Mouse (Mus musculus): Measurements from ENCODE around the gene Phf23.
A peak's percentile ranks its signal among the peaks of the same experiment; 100 is the strongest.
"Not testable (repeated sequence)": the region's sequence is repeated elsewhere in the genome, so short reads cannot be mapped to it uniquely, and the experiment has no call there.

Gene Phf23

DNA sequence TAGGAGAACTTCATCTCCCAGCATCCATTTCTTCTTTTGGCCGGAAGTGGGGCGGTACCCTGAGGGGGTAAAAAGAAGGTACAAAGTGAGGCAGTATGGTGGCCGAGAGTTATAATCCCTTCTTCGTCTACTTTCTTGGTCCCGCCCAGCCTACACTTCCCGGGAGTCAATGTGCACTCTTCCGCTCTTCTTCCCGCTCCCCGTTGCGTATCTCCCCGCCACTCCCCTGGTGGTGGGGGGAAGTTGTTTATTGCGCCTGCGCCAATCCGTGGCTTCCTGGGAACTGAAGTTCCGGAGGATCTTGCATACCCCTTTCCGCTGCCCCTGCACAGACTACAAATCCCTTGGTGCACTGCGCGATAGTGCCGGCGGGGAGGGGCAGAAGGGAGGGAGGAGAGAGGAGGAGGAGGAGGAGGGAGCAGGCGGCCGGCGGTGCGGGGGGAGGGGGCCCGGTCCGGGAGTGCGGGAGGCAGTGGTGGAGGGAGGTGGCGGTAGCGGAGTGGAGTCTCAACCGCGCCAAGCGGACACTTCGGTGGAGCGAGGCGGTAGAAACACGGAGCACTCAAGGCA is at the start of gene Phf23:
Gene Phf23, plus strand, starts transcription at position 387 of the 570 bp plus-strand sequence.
- DNase-seq, result peak; percentile 97 to 99

DNA sequence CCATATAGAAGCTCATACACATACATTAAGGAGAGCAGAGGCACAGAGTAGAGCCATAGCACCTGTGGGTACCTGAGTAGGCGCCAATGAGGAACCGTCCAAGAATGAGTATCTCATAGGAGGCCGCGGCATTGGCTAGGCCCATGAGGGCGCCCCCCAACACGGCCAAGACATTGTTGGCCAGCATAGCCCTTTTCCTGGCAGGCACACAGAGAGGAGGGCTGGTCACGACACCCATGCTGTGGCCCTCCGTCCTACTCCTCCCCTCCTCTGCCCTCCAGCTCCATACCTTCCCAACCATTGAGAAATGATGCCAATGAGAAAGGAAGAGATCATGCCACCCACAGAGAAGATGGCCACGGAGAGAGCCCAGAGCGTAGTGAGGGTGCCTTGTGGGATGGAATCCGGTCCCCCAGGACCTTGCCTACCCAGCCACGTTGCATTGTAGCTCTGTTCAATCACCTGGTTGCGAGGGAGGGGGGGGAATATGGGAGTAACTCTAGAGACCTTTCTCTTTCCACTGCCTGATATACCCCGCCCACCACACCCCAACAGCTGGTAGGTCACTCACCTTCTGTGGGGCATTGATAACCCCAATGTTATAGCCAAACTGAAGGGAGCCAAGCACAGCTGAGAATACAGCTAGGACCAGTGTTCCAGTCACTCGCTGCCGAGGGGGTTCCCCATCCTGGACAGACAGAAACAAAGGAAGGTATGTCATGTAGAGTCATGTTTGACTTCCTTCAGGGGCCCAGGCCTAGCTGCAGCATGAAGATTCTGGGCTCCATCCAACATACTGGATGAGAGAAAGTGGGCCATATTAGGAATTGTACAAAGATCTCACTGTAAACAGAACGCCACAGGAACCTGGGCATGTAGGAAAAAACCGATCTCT is 49.3 kb upstream of the Phf23 start:
- no peak for DNase-seq

DNA sequence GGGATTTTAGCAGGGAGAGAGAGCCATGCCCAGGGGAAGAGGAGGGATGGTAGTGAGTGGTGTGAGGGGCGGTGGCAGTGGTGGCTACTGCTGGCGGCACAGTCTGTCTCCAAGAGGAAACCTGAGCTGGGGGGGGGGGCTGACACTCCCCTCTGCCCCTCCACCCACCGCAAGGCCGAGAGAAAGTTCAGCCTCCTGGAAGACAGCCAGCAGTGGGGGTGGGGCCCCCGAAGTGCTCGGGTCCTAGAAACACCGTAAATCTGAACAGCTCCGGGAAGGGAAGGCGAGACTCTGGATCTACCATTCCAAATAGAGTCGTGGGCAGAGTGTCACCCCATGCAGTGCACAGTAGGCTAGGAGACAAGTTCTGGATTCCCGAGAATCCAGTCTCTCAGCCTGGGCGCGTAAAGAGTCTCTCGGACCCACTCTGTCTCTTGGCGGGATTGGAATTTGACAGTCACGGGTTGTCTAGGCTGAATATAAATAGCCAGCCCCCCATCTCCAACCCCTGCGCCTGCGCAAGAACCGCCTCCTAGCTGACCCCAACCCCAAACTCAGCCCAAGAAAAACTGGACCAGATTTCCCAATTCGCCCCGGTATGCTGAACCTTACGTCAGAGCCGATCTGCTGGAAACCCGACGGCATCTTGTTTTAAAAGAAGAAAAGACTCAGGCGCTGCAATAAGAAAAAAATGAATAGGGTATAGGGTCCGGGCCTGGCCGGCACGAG is 48.1 kb upstream of the Phf23 start:
- DNase-seq, result peak; percentile 68 to 82

DNA sequence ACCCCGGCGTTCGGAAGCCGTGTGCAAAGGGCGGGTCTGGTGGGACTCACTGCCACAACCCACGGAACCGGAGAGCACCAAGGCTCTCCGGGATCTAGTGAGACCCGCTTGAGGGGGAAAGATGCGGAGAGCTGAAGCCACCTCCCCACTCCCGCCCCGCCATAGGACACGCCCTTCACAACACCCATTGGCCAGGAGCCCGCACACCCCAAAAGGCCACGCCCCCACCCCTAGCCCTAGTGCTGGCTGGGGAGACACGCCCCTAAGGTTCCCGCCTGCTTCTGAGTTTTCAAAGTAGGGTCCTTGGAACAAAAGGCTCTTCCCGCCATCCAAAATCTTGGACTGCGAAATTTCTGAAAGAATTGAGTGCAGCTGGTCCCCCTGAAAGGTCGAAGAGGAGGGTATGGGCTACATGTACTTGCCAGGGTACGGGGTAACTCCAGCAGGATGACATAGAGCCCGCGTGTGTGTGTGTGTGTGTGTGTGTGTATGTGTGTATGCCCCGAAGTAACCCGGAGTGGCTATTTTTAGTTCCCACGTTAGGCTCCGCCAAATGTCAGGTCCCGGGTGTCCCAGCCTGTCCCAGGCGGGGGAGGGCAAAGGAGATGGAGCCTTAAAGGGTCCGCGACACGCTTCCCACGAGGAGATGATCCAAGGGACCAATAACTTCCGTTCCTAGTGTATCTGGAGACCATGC is 47.4 kb upstream of the Phf23 start, which contains the start of gene Slc2a4:
Gene Slc2a4, minus strand, starts transcription at position 123 of the 697 bp plus-strand sequence.
- DNase-seq, result peak; percentile 95 to 96

DNA sequence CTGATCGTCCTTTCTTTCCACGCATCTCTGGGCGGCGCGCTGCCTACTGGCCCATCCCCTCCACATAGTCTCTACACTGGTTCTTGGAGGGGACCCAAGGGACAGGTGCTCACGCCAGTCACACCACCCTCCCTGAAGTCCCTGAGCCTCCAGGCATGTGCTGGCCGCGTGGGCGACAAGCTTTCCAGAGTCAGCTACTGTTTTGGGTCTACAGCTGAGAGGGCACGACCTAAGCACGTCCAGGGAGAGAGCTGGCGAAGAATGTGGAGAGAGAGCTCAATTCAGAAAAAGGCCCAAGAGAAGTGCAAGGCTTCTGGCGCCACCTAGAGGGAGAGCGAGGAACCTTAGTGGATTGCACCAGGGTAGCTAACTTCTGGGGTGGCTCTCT is 46.8 kb upstream of the Phf23 start:
- DNase-seq, result peak; percentile 91 to 96

DNA sequence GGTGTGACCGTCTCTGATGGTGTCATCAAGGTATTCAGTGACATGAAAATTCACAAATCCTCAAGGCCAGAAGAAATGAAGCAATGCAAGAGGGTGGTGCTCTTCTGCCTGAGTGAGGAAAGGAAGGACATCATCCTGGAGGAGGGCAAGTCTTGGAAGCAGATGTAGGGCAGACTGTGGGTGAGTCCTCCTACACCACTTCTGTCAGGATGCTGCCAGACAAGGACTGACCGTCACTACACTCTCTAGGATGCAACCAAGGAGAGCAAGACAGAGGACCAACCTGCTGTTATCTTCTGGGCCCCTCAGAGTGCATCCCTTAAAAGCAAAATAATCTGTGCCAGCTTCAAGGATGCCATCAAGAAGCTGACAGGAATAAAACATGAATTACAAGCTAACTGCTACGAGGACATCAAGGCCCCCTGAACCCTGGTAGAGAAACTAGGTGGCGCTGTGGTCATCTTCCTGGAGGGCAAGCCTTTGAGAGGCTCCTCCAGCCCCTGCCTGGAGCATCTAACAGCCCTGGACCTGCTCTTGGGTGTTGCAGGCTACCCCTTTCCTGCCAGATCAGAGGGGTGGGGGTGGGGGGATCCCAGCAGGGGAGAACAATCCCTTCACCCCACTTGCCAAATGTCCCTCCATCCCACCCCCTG is 44.6 kb upstream of the Phf23 start:
- DNase-seq, result peak; percentile 41 to 42

DNA sequence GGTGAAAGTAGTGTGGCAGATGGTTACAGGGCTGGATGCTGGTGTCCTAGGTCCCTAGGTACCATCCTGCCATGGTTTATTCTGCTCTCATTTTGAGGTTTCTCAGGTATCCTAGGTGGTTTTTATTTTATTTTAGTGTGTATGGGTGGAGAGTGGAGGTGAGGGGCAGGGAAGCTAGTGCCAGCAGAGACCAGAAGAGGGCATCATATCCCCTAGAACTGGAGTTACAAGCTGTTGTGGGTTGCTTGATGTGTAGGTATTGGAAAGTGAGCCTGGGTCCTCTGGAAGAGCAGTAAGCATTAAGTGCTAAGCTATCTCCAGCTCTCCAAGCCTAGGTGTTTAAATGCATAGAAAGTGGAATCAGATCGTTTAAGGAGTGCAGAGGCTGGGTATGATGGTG is 43.3 kb upstream of the Phf23 start:
- no peak for DNase-seq

DNA sequence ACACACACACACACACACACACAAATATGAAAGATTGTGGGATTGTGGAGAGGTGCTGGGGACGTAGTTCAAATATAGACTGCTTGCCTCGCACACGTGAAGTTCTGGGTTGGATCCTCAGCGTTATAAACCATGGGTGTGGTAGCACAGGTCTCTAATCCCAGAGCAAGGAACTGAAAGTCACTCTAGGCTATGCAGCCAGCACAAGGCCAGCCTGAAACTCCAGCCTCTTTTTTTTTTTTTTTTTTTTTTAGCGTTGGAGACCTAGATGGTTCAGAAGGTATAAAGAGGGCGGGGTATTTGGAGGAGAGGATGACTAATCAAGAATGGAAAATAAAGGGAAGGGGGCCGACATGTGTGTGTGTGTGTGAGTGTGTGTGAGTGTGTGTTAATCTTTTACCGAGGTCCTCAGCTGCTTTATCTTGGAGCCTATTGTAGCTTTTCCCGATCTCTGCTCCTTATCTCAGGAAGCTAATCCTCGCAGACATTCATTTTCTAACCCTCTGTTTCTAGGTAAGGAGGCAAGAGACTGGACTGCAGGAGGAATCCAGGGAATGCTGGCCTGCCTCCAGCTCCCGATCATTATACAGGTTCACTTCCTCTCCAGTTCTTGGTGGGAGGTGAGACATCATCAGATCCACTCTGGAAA is 42.2 kb upstream of the Phf23 start:
- peak in 1 of 2 experiments; percentile 16 for DNase-seq

DNA sequence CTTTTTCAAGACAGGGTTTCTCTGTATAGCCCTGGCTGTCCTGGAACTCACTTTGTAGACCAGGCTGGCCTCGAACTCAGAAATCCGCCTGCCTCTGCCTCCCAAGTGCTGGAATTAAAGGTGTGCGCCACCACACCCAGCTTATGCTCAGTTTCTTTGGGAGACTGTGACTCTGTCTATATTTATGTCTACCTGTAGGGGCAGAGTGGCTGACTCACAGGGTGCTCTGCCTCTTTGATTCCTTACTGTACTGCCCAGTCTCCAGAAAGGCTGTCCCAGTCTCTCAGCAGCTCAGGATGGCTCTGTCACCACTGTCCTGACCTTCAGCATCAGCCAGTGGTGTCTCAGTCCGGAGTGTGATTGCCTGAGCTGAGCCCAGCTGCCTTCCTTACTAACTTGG is 40.0 kb upstream of the Phf23 start:
- DNase-seq, result not testable (repeated sequence)

DNA sequence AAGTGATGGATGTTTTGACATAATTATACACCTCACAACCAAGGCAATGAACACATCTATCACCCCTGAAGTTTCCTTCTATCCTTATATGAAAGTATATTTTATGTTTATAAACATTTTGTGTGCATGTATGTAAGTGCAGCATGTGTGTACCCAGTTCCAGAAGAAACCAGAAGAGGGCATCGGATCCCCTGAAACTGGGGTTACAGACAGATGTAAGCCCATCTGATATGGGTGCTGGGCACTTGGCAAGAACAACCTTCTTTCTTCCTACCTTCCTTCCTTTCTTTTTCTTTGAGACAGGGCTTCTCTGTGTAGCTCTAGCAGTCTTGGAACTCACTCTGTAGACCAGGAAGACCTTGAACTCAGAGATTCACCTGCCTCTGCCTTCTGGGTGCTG is 39.4 kb upstream of the Phf23 start:
- DNase-seq, result no peak

DNA sequence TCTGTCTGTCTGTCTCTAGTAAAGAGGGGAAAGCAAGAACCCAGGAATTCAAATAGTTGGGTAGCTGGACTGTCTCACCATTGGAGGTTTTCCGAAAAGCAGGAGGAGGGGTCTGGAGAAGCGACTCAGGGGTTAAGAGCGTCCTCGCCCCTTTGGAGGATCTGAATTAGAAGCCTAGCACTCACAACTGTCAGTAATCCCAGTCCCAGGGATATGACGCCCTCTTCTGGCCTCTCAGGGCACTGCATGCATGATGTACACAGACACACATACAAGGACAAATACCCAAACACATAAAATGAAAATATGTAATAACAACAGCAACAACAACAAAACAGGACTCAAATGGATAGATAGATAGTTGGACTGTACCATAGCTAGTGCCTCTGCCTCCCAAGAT is 35.0 kb upstream of the Phf23 start:
- DNase-seq, result no peak

DNA sequence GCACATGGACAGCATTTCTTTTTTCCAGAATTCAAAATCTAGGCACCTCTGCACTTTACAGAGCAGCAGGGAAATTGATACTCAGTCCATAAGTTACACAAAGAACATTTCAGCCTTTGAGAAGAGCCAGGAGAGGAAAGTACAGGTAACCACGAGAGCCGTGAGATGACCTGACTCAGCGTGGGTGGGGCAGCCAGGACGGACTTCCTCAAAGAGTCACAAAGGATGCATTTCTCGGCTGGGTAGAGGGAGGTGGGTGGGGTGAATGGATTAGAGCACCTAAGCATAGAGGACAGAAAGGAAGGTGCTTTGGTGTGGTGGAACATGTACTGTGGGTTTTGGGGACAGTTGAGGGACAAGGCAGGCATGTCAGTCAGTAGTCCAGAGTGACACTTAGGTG is 33.7 kb upstream of the Phf23 start:
- no peak for DNase-seq

DNA sequence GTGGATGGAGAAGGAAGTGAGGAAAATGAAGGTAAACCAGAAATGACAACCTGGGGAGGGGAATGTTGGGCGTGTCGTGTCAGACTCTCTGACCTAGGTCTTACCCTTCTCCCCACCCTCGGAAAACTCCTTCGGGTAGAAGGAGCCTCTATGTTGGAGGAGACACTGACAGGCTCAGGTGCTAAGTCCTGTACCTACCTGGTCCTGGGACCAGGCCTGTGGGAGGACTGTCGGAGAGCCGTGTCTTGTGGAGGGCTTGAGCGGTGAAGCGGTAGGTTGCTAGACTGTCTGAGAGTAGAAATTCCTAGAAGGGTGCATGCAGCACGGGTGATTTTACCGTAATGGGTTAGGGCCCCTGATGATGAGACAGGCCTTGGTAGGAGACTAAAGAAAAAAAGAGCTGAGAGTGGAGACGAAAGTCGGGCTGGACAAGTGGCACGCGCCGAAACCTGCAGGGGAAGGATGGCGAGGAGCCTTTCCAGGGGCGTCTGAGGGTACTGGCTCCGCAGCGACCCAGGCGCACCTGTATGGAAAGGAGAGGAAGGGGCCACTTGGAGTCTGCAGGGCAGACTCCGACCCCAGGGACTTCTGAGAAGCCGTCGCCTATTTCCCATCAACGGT is 30.8 kb upstream of the Phf23 start, which contains the start of gene Cldn7:
Gene Cldn7, plus strand, starts transcription at position 130 of the 621 bp plus-strand sequence.
- DNase-seq, result no peak

DNA sequence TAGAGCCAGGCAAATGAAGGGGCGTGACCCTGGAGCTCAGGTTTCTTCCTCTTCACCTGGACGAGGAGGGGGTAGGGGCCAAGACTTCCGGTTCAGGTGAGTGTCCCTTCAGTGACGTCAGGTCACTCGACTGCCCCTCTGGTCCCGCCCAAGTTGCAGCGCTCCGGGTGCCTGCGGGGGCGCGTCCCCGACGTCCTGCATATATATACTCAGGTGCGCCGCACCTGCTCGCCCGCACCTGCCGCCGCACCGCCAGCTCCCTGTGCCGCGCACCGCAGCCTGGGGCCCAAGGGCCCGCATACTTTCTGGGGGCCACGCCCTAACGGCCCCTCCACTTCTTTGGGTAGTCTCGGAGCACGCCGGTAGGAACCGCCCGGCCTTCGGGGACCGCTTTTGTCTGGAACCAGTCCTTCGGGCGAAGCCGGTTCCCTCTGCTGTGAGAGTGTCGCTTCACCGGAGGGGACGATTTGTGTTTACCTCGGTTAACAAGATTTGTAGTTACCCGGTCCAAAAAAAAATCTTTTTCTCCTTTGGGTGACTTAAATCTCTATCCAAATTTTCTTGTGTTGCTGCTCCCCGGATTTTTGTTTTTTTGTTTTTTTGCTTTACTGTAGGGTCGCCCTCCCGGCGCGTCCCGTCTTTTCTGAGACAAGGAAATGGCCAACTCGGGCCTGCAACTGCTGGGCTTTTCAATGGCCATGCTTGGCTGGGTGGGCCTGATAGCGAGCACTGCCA is 30.1 kb upstream of the Phf23 start:
- DNase-seq, result peak; percentile 64 to 90

DNA sequence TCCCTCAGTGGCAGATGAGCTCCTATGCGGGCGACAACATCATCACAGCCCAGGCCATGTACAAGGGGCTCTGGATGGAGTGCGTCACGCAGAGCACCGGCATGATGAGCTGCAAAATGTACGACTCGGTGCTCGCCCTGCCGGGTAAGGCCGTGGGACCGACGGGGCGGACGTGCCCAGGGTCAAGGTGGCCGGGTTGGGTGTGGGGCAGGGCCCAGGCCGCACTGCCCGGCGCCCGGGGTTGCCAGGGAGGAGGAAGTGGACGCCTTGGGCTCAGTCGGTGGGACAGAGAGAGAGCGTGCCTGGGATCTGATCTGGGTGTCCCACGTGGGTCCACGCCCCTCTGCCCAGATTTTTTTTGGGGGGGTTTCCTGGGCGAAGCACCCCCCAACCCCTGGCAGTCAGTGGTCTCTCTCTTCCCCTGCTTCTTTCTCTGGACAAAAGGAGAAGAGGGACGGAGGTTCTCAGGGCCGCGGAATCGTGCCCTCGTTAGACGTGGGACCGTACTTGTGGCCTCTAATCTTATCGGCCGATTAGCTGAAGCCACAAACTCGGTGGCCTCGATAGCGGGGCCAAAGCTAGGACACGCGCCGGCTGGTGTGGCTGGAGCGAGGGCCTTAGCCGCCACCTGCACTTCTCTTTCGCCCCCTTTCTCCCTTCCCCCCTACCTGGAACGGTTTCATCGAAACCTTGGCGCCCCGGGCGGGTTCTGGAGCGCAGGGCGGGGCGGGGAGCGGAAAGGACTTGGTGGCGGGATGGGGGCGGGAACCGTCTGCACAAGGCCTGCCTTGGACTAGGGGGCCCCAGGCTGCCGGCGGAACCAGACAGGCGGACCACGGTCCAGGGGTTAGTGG is 29.3 kb upstream of the Phf23 start:
- DNase-seq, result peak; percentile 59 to 87

DNA sequence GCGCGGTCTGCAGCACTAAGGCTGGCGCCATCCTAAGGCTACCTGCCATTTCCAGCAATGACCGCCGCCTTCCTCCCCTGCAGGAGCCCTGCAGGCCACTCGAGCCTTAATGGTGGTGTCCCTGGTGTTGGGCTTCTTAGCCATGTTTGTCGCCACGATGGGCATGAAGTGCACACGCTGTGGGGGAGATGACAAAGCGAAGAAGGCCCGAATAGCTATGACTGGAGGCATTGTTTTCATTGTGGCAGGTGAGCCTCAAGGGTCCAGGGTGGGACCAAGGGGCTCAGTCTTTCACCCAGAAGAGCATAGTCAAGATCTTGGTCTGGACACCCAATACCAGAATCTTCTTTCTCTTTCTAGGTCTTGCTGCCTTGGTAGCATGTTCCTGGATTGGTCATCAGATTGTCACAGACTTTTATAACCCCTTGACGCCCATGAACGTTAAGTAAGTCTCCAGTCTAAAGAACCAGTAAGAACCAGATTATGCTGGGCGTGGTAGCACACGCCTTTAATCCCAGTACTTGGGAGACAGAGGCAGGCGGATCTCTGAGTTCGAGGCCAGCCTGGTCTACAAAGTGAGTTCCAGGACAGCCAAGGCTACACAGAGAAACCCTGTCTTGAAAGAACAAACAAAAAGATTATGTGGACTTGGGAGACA is 28.6 kb upstream of the Phf23 start:
- DNase-seq, result no peak

DNA sequence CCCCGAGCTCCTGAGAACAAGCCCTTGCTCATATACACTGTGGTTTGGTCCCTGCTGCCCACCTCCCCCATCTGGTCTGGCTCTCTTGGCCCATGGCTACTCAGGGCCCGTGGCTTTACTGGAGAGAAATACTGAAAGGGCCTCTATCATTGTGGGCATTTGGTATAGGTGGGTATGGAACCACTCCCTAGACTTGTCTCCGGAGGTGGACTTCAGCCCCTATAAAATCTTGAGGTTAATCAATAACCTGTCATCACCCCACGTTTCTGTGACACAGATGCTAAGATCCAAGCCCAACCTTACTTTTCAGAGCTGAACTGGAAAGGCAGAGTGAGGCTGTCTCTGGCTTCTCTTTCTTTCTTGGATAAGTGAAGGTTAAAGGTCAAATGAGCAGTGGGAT is 26.8 kb upstream of the Phf23 start:
- DNase-seq, result no peak

DNA sequence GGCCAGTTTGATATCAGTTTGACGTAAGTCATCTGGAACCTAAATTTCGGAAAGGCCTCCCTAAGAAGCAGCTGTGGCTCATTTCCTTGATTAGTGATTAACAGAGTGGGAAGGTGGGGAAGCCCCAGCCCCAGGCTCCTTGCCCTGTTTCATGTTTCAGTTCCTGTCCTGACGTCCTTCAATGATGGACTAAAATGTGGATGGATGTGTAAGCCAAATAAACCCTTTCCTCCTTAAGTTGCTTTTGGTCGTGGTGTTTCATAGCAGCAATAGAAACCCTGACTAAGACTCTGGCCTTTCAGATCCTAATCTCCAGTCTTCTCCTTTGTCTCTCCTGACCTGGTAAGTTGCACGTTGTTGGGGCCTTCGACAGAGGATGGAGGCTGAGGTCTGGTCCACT is 25.4 kb upstream of the Phf23 start:
- DNase-seq, result no peak

DNA sequence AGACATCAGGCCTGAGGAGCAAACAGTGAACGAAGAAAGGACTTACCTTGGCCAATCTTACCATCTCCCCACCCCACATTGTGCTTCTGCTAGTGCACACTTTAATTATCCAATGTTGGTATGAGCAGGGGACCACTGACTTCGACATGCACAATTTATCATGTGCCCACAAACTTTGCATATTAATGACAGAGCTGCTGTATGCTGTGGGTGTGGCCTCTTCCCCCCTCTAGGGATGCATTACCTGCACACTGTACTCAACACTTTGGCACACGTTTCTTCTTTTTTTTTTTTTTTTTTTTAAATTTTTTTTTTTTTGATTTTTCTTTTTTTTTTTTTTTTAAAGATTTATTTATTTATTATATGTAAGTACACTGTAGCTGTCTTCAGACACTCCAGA is 24.8 kb upstream of the Phf23 start:
- DNase-seq, result no peak

Data from kidney, postnatal 25 days (tissue).